Mouse (Mus musculus) G1E-ER4 (cell line): ENCODE data around the gene Slc26a6. TPM values are rescaled to one million over a fixed set of nuclear protein-coding genes. Genes with fewer than 3 reads are reported as not detected.

Experiments used
- GATA1 ChIP-seq: IDR thresholded peaks from one replicate; pipeline ENCODE4 v1.8.0; 2012; ENCODE audit warnings: low read length, inconsistent platforms
- polyA plus RNA-seq: library from polyadenylated mRNA; stranded (reverse); fragments of >175 nt; gene quantifications from 2 replicates; pipeline ENCODE4 v1.2.3, GENCODE M21; 2012

Gene Slc26a6
- polyA plus RNA-seq, 1 experiment: 2.7 TPM

DNA sequence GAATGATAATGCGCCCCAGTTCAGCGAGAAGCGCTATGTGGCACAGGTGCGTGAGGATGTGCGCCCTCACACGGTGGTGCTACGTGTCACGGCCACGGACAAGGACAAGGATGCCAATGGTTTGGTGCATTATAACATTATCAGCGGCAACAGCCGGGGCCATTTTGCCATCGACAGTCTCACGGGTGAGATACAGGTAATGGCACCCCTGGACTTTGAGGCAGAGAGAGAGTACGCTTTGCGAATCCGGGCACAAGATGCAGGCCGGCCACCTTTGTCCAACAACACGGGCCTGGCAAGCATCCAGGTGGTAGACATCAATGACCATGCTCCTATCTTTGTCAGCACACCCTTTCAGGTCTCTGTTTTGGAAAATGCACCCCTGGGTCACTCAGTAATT lies 25.2 kb upstream of the Slc26a6 start:
- no peak for TF ChIP-seq GATA1

DNA sequence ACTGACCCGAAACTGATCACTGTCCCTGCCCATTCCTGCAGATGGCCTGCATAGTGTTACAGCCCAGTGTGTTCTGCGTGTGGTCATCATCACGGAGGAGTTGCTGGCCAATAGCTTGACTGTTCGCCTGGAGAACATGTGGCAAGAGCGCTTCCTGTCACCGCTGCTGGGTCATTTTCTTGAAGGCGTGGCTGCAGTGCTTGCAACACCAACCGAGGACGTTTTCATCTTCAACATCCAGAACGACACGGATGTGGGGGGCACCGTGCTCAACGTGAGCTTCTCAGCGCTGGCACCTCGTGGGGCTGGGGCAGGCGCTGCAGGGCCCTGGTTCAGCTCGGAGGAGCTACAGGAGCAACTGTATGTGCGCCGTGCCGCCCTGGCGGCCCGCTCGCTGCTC lies 21.4 kb upstream of the Slc26a6 start:
- no peak for TF ChIP-seq GATA1

DNA sequence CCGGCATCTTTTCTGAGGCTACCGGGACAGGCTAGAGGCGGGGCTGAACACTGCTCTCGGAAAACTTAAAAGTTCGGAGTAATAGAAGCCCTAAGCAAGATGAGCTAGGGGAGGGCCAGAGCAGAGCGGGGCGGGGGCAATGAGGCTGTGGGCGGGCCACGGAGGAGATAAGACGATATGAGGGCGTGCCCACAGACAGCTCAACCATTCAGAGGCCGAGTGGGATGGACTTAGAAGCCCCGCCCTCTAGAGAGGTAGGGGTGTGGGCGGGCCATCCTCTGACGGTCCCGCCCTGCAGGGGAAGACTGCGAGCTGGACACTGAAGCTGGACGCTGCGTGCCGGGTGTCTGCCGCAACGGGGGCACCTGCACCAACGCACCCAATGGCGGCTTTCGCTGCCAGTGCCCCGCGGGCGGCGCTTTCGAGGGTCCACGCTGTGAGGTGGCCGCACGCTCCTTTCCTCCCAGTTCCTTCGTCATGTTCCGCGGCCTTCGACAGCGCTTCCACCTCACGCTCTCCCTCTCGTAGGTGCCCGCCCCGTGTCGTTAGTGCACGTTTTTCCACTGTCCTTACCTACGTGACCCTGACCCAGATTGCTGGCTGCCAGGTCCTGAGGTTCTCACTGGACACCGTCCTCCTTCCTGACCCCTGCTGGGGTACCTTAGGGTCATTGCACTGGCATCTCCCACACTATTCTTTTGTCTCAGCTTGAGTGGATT lies 20.5 kb upstream of the Slc26a6 start:
- TF ChIP-seq GATA1: no peak

DNA sequence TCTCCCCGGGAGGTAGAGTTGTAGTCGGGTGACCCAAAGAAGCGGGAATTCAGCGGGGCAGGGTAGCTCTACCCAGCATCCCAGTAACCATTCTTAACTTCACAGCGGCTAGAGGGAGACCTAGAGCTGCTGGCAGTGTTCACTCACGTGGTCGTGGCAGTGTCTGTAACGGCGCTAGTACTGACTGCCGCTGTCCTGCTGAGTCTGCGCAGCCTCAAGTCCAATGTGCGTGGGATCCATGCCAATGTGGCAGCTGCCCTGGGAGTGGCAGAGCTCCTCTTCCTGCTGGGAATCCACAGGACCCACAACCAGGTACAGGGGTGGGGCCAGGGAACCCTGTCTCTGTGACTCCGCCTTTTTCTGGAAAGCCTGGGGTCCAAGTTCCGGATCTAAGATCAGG lies 10.1 kb upstream of the Slc26a6 start:
- TF ChIP-seq GATA1: no peak

DNA sequence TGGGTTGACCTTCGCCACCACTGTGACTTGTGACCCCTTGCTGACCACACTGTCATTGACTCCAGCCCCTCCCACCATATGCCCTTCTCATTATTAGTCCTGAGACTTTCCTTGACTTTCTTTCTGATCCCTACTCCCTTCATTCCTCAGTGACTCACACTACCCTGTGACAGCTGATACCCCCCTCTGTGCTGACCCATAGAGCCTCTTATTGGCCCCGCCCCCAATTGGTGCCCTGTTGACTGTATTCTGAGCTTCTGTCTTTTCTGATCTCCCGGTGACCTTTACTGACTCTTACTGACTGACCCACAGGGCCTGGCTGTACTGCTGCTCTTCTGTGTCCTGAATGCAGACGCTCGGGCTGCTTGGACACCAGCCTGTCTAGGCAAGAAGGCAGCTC lies 7.7 kb upstream of the Slc26a6 start:
- TF ChIP-seq GATA1: no peak

DNA sequence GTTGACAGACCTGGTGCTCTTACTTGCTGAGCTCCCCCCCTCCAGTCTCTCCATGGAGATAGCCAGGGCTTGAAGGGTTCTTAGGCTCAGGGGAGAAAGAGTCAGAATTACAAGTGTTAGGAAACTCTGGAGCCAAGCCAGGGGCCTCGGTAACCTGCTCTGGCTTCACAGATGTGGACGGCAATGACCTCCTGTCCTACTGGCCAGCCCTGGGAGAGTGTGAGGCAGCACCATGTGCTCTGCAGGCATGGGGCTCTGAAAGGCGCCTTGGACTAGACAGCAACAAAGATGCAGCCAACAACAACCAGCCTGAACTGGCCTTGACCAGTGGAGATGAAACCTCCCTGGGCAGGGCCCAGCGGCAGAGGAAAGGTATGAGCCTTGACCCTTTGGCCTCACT lies 5.7 kb upstream of the Slc26a6 start:
- TF ChIP-seq GATA1: no peak

DNA sequence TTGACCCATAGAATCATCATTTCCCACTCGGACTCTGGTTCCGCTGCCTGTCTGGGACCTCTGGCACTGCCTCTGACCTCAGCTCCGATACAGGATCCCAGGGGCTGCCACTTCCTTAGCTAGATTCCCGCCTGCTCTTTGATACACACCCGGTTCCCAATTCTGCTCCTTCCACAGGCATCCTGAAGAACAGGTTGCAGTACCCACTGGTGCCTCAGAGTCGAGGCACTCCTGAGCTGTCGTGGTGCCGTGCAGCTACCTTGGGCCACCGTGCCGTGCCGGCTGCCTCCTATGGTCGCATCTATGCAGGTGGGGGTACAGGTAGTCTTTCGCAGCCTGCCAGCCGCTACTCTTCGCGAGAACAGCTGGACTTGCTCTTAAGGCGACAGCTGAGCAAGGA lies 4.7 kb upstream of the Slc26a6 start:
- no peak for TF ChIP-seq GATA1

DNA sequence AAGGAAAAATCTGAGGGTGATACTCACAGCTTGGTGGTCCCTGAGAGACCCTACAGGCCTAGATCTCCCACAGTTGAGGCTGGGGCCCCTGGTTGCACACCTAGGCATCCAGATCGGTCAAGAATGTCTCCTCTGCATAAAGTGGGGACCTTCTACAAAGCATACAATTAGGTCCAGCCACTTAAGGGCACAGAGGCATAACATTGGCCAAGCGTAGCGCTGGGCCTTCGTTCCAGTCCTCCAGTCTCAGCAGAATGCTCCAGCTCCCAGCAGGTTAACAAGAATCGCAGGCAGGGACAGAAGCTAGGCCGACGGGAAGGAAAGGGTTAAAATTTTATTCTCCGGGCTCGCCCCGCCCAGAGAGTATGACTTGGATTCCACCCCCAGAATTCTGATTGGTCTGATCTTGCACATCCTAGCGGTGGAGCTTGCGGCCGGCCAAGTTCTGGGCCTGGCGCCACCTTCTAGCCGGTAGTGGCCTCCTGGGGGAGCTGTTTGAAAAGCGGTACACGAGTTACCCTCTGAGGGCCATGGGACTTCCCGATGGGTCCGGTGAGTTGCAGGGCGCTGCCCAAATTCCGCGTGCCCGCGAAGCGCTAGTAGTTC lies 655 bp downstream of the Slc26a6 start:
- no peak for TF ChIP-seq GATA1

DNA sequence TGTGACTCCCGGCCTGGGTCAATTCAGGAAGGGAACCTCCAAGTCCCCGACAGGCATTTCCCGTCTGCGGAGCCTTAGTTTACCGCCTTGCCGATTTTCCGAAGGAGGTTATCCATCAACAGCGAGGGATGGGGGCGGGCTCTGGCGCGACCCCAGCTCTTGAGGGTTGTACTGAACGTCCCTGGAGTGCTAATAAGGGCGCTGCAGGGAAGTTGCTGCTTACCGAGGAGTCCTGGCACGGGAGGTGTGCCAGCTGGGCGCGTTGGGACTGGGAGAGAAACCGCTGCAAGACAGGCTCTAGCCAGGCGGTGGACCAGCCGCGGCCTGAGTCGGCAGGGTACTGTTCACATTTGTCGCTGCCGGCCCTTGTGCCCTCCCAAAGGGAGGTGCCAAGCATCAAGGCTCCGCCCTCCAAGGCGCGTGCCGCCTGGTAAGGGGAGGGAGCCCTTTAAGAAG lies 1.2 kb downstream of the Slc26a6 start:
- TF ChIP-seq GATA1: no peak

DNA sequence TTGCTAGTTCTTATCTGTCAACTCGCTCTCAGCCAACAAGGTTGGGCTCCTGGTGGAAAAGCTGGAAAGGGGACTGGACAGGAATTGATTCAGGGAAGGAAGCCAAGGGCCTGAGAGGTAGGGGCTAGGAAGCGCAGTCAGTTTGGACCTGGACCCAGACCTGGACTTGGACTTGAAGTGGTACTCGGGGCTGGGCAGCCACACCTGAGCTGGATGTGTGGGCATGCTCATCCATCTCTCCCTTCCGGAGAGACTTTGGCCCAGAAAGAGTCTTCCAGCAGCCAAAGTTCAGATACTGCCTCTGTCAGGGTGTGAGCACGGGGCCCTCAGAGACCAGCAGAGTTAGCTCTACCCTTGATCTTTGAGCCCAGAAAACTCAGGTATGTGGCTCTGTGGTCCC lies 2.3 kb downstream of the Slc26a6 start:
- no peak for TF ChIP-seq GATA1

DNA sequence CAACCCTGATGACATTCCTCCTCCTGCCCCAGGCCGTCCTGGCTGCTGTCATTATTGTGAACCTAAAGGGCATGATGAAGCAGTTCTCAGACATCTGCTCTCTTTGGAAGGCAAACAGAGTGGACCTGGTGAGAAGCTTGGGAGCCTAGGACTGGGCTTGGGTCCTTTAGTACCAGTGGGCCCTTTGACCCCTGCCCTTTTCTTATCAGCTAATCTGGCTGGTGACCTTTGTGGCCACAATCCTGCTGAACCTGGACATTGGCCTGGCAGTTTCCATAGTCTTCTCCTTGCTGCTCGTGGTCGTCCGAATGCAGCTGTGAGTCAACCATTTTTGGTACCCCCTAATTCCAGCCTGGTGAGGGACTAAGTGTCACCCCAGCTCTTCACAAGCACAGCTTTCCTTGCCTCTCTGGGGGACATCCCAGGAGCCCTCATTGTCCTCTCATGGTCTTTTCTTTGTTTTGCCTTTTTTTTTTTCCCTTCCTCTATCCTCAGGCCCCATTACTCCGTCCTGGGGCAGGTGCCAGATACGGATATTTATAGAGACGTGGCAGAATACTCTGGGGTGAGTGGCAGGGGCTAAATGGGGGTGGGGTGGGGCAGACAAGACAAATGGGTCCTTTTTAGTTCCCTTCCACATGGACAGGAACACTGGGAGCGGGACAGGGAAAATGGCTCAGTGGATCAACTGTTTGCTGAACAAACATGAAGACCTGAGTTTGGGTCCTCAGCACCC lies 5.9 kb downstream of the Slc26a6 start:
- no peak for TF ChIP-seq GATA1

DNA sequence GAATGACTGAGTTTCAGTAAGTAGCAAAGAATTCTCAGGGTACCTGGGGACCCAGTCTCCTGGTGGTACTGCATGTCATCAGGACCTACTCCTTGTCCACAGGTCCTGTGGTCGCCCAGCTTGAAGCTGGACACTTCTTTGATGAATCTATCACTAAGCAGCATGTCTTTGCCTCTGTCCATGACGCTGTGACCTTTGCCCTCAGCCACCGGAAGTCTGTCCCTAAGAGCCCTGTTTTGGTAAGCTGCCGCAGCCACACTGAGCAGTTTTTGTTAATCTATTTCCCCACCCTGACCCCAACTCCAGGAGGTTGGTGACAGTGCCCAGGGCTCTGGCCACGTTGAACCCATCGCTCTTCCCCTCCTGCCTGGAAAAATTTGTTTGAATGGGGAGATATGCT lies 59.2 kb downstream of the Slc26a6 start:
- no peak for TF ChIP-seq GATA1

DNA sequence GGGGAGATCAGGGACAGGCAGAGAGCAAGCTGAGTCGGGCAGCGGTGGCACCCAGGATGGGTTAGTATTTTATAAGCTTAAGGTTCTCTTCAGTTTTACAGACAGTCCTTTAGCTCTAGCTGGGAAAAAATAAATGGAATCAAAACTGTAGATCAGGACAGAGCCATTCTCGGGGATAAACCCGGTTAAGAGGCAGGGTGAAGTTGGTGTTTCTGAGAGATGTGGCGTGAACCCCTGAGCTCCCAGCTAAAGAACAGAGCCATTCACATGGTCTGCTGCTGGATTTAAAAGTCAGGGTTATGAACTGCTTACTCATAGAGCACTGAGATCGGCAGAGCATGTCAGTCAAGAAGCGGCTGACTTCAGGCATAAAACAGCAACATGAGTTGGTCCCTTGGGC lies 60.1 kb downstream of the Slc26a6 start:
- TF ChIP-seq GATA1: no peak

DNA sequence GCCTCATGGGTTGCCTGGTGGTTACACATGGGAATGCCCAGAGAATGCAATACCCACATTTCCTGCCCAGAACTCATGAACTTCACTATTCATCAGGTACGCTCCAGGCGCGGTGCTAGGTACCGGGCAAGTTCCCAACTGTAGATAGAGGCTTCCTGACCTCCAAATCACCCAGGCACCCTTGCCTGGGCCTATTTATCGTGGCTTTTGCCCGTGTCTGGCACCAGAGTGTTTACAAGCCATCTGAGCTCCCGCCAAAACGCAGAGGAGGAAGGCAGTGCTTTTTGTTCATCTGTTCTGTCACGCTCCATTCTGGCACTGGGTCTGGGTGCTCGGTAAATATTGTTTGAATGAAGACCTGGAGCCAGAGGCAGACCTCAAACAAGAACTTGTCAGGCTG lies 60.5 kb downstream of the Slc26a6 start:
- TF ChIP-seq GATA1: no peak

DNA sequence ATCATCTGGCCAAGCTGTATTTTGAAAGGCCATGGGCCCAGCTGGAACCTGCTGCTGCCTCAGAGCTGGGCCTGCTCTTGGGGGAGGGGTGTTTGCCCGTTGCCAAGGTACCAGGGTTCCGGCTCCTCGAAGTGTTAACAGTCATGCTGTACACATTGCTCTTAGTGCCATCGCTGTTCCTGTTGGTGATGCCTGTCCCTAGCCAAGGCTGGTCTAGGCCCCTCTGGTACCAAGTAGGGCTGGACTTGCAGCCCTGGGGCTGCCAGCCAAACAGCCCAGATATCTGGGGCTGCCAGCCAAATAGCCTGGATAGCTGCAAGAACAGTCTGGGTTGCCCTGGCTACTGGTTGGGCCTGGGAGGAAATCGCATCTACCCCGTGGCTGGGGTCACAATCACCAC lies 61.4 kb downstream of the Slc26a6 start, which contains the start of gene Tmem89:
Gene Tmem89, plus strand, starts transcription at position 129 of the 400 bp plus-strand sequence.
- TF ChIP-seq GATA1: no peak

DNA sequence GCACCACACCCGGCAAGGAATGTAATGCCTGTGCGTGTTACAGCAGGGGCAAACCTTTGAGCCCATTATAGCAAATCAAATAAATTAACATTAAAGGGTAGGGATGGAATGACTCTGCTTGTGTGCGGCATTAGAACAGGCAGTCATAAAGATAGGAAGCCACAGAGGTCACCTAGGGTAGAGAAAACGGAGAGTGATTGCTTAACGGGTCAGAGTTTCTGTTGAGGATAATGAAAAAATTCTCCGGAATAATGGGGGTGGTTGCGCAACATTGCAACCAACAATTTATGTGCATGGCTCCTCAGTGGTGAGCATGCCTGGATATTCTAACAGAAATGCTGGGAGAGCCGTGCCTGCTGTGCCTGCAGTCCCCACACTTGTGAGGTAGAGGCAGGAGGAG lies 72.8 kb downstream of the Slc26a6 start:
- no peak for TF ChIP-seq GATA1

DNA sequence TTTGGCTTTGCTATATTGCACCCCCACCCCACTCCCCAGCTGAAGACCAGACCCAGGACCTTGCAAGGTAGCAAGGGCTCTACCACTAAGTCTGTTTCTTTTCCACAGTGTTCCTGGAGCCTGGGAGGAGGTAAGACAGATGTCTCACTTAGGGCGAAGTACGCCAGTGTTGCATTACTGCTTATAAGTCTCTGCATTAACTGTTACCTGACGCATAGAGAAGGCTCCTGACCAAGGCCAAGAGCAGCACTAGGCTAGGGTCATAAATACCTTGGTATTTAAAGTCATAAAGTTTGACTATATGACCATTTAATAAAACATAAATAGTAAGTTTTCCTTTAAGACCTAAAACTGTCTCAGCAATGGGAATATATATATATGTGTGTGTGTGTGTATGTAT lies 75.3 kb downstream of the Slc26a6 start:
- TF ChIP-seq GATA1: no peak

DNA sequence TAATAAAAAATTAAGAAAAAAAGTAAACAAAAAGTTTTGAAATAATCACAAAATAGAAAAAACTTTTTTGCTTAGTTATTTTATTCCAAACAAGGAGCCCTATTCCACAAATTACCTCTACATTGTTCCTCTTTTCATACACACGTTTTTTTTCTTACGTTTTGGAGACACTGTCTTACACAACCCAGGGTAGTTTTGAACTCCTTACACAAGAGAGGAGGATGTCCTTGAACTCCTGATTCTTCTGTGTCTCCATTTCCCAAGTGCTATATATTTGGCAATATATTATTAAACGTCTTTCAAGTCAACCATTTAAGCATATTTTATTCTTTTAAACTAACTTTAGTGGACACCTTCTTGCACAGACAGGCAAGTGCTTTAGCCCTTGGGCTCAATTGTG lies 82.9 kb downstream of the Slc26a6 start:
- TF ChIP-seq GATA1: no peak
